Mouse (Mus musculus) erythroblast, adult 5-6 weeks (primary cell): ENCODE measurements at regions not wholly inside any gene's neighbourhood (a gene's known extent, or its start where the extent isn't known, plus 50 kb on each side); places are given as distances from the start of the nearest gene placed in this dataset.

ENCODE experiments used
- ATAC-seq: replicated peaks from 2 replicates; pipeline ENCODE4 v1.8.0; 2016; ENCODE audit warnings: moderate number of reproducible peaks, mild to moderate bottlenecking, moderate TSS enrichment, inconsistent platforms; ENCODE audit not compliant: poor library complexity, low FRiP score, severe bottlenecking

- no peak for ATAC-seq
These were observed 1134.2 kb upstream of the Cited2 start for GRCm38 (mm10) chr10:16588833-16589232.

- no peak for ATAC-seq
These were observed 1133.6 kb upstream of the Cited2 start for GRCm38 (mm10) chr10:16589399-16589798.

- no peak for ATAC-seq
These were observed 1130.1 kb upstream of the Cited2 start for GRCm38 (mm10) chr10:16592870-16593269.

- no peak for ATAC-seq
These were observed 1123.0 kb upstream of the Cited2 start for GRCm38 (mm10) chr10:16600041-16600440.

GRCm38 (mm10) chr10:16600551-16601224 is 1122.3 kb upstream of the Cited2 start:
- peak; percentile 90 for ATAC-seq

- peak; percentile 53; the same call in 1 of the 2 replicates for ATAC-seq
These were observed 1121.8 kb upstream of the Cited2 start for GRCm38 (mm10) chr10:16601225-16601595.

- ATAC-seq: no peak
These were observed 1114.7 kb upstream of the Cited2 start for GRCm38 (mm10) chr10:16608339-16608738.

GRCm38 (mm10) chr10:16618752-16619151 is 1104.3 kb upstream of the Cited2 start:
- no peak for ATAC-seq

- ATAC-seq: no peak
These were observed 1103.4 kb upstream of the Cited2 start for GRCm38 (mm10) chr10:16619584-16619983.

- no peak for ATAC-seq
These were observed 1102.0 kb upstream of the Cited2 start for GRCm38 (mm10) chr10:16620804-16621559.

- ATAC-seq: no peak
These were observed 1100.2 kb upstream of the Cited2 start for GRCm38 (mm10) chr10:16622821-16623220.

- ATAC-seq: no peak
These were observed 1089.8 kb upstream of the Cited2 start for GRCm38 (mm10) chr10:16633236-16633635.

- no peak for ATAC-seq
These were observed 1087.6 kb upstream of the Cited2 start for GRCm38 (mm10) chr10:16635463-16635862.

- ATAC-seq: no peak; the same call in 1 of the 2 replicates
These were observed 1086.0 kb upstream of the Cited2 start for GRCm38 (mm10) chr10:16637006-16637405.

- no peak for ATAC-seq
These were observed 1084.9 kb upstream of the Cited2 start for GRCm38 (mm10) chr10:16638111-16638510.

GRCm38 (mm10) chr10:16640136-16640535 is 1082.9 kb upstream of the Cited2 start:
- ATAC-seq: no peak

GRCm38 (mm10) chr10:16650120-16650519 is 1072.9 kb upstream of the Cited2 start:
- ATAC-seq: no peak

GRCm38 (mm10) chr10:16652450-16652849 is 1070.6 kb upstream of the Cited2 start:
- no peak for ATAC-seq

GRCm38 (mm10) chr10:16664483-16664882 is 1058.5 kb upstream of the Cited2 start:
- no peak for ATAC-seq

GRCm38 (mm10) chr10:16670286-16670685 is 1052.7 kb upstream of the Cited2 start:
- no peak for ATAC-seq

GRCm38 (mm10) chr10:16681001-16681400 is 1042.0 kb upstream of the Cited2 start:
- ATAC-seq: no peak
